Mouse (Mus musculus): Measurements from ENCODE around the gene Mapk14. TPM values are rescaled to one million over a fixed set of nuclear protein-coding genes. Genes with fewer than 3 reads are reported as not detected.

The Mapk14 gene
- total RNA-seq (2021) (10 to 100 TPM; 50.1 to 52.8 TPM), polyA plus RNA-seq (2012; rRNA removed) (51.3 and 95.3 TPM in 2 replicates)
- long read RNA-seq, transcript Mapk14-202 (12 exons, 3,548 nt), result major isoform, 60 of 86 reads
- long read RNA-seq, partial matches to known transcripts, result 5 of 86 reads
- long read RNA-seq, other reads (novel, unspliced or antisense), result 20 of 86 reads

DNA sequence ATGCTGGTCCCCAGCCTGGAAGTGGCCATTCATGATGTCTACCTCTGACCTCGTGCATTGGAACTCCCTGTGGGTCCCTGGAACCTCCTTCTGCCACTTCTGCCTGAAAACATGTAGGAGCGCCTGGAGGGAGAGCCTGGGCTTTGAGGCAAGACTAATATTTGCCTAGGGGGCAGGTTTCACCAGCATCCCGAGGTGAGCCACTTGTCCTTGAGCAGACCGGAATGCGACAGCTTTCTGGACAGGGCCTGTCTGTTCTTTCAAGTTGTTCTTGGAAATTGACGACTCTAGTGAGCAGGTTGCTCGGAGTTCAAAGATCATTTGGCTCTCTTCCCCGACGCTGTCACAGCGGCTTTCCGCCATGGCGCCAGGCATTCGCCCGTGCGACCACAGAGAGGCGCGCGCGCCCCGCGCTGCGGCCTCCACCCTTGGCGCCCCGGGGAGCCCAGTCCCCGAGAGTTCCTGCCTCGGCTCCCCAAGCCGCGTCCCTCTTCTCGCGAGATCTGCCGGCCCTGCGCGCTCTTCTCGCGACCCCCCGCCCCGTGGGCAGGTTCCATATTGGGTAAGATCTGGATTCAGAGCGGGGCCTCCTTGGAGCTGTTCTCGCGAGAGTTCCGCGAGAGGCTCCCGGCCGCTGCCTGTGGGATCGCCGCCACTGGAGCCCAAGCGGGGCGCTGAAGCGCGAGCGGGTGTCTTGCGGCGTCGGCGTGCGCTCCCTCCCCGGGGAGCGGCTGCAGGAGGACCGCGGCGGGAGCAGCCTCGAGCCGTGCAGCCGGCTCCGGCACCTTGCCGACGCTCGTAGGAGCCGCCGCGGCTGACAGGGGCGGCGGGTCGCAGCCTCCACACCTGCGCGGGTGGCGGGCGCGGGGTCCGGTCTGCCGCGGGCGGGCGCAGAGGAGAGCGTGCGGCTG is at the start of gene Mapk14:
Gene Mapk14 (plus strand): TSS at position 554 of the 911 bp plus-strand sequence.
- no peaks in the 10 kb centered on the region for H3K27me3 ChIP-seq (ENCODE audit: control insufficient read depth, insufficient read depth, low read length)
- peaks cover 9% of the 10 kb centered on the region for H3K4me1 ChIP-seq (ENCODE audit: control insufficient read depth, insufficient read depth, low read length)
- intact Hi-C loops (cut with DNase I), result loop anchor here (2.0 to 5.0 kb wide), 5 partner anchors 56 to 341 kb away; partner anchors contain the start of genes Srpk1 and Srsf3
- peaks cover 16% of the 10 kb centered on the region for H3K36me3 ChIP-seq (ENCODE audit: control insufficient read depth, insufficient read depth, low read length)
- peaks cover 3% of the 10 kb centered on the region; the same call in 1 of the 2 replicates for H3K79me2 ChIP-seq (replicated peaks; ENCODE audit: control insufficient read depth, insufficient read depth, low read length)
- DNase-seq, result peak; percentile 99 to 100
- TF ChIP-seq EP300 (IDR thresholded peaks at IDR 0.05; ENCODE audit: insufficient read depth, low read depth, low read length), result peak; percentile 80
- TF ChIP-seq POLR2A (IDR thresholded peaks at IDR 0.05; ENCODE audit: insufficient read depth, low read depth, low read length), result peak; percentile 96
- TF ChIP-seq CTCF (IDR thresholded peaks at IDR 0.05), result no peak; the same call in 1 of the 2 replicates
- peak within 1 kb of the TSS; percentile 97 for H3K9ac ChIP-seq (ENCODE audit: low read depth, low read length)
- peak within 1 kb of the TSS; percentile 94 for H3K27ac ChIP-seq
- peak within 1 kb of the TSS; percentile 98 for H3K4me3 ChIP-seq
- WGBS, result under 1% methylated on average over 85 of the region's 86 CpGs

DNA sequence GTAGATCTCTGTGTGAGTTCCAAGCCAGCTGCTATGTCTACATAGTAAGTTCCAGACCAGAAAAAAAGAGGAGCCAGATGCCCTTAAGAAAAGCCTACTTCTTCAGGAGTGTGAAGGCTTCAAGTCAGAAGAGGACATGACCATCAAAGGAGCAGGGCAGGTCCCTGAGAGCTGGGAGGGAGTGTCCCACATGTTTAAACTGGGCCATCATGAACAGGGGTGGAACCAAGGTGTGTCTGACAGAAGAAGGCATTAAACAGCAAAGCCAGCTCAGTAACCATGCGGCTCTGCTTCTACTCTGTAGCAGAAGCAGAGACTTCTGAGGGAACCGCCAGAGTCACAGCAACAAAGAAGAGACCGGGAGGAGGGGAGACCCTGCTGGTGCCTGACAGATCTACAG is 47.4 kb upstream of the Mapk14 start:
- WGBS, result 55% methylated on average over 3 of the region's 3 CpGs
- intact Hi-C loops (cut with DNase I), result no loop called here

DNA sequence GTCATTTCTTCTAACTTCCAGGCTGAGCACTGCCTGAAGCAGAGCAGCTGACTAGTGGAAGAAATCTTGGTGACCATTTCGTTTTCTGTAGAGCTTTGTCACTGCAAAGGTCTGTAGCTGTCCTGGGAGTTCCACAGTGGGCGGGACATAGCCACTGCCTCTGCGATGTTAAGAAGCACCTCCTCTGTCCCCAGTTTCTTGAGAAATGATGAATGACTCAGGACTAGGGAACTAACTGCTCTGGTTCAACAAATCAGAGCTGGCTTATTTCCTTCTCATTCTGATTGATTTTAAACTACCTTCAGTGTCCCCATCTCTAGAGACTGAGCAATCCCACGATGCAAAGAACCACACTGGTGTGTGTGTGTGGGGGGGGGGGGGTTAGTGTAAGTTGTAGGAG is 47.0 kb upstream of the Mapk14 start:
- H3K79me2 ChIP-seq (replicated peaks; ENCODE audit: control insufficient read depth, insufficient read depth, low read length), result no peaks in the 10 kb centered on the region
- 45% methylated on average over 4 of the region's 4 CpGs for WGBS
- intact Hi-C loops (cut with DNase I), result no loop called here

More for the DNA sequence above, 47.4 kb upstream of the Mapk14 start:
- TF ChIP-seq CTCF (IDR thresholded peaks at IDR 0.05), result no peak
- Histone ChIP-seq H3K9ac (ENCODE audit: low read depth, low read length) (no peak overlapping the region), H3K27me3 (ENCODE audit: control insufficient read depth, insufficient read depth, low read length) (no peaks in the 10 kb centered on the region), H3K27ac (no peak overlapping the region), H3K4me1 (ENCODE audit: control insufficient read depth, insufficient read depth, low read length) (no peaks in the 10 kb centered on the region), H3K36me3 (ENCODE audit: control insufficient read depth, insufficient read depth, low read length) (no peaks in the 10 kb centered on the region), H3K79me2 (replicated peaks; ENCODE audit: control insufficient read depth, insufficient read depth, low read length) (no peaks in the 10 kb centered on the region), H3K4me3 (no peak overlapping the region)
- DNase-seq, result no peak

DNA sequence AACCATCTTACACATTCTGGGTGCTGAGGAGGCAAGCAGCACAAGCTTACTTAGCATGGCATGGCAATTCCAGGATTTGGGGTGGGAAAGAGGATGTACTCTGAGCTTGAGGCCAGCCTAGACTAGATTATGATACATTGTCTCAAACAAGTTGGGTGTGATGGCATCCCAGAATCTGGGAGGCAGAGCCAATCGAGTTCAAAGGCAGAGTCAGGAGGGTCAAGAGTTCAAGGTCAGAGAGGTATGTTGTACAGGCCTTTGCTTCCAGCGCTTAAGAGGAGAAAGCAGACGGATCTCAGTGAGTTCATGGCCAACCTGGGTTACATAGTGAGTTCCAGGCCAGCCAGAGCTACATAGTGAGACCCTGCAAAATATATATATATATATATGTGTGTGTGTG is 44.9 kb upstream of the Mapk14 start:
- DNase-seq, result no peak
- intact Hi-C loops (cut with DNase I), result loop anchor here (5.0 kb wide), 1 partner anchor 99 kb away; the partner anchor contains the start of gene Clpsl2
- WGBS, result 71% methylated on average over 3 of the region's 3 CpGs

More for the DNA sequence above, 47.0 kb upstream of the Mapk14 start:
- Histone ChIP-seq H3K9ac (ENCODE audit: low read depth, low read length) (no peak overlapping the region), H3K36me3 (ENCODE audit: control insufficient read depth, insufficient read depth, low read length) (no peaks in the 10 kb centered on the region), H3K27ac (no peak overlapping the region), H3K27me3 (ENCODE audit: control insufficient read depth, insufficient read depth, low read length) (no peaks in the 10 kb centered on the region), H3K4me1 (ENCODE audit: control insufficient read depth, insufficient read depth, low read length) (no peaks in the 10 kb centered on the region), H3K4me3 (no peak overlapping the region)
- no peak for DNase-seq
- TF ChIP-seq POLR2A (IDR thresholded peaks at IDR 0.05; ENCODE audit: insufficient read depth, low read depth, low read length) (no peak), EP300 (IDR thresholded peaks at IDR 0.05; ENCODE audit: insufficient read depth, low read depth, low read length) (no peak), CTCF (IDR thresholded peaks at IDR 0.05) (no peak)

DNA sequence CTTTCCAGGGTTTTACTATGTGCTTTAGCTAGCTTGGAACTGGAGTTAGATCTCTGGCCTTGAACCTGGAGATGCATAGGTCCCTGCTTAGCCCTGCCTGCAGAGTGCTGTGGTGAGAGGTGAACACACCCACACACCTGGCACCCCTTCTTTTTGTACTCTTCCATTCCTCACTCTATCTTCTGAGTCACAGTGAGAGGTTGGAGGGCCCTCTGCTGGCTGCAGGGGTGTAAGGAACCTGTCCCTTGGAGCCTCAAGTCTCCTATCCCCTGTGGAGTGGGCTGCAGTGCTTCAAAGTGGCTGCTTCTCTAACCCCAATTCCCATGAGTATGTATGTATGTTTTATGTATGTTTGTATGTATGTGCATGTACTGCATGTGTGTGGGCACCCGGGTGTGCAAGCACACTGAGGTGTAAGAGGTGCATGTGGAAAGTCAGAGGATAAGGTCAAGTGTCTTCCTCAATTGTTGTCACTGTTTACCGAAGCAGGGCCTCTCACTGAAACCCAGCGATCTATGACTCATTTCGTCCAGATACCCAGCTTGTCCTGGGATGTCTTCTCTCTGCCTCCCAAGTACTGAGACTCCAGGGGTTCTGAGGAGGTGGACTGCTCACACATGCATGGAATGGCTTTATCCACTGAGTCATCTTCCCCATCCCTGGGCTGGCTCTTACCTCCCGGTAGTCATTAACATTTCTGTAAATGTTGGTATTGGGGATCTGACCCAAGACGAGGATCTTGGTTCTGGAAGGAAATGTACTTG is 42.3 kb upstream of the Mapk14 start:
- no peak overlapping the region for H3K27ac ChIP-seq
- DNase-seq, result peak in 1 of 2 experiments; percentile 13
- no peaks in the 10 kb centered on the region for H3K79me2 ChIP-seq (replicated peaks; ENCODE audit: control insufficient read depth, insufficient read depth, low read length)
- WGBS, result 38% methylated on average over 6 of the region's 6 CpGs
- no peak overlapping the region for H3K9ac ChIP-seq (ENCODE audit: low read depth, low read length)
- H3K36me3 ChIP-seq (ENCODE audit: control insufficient read depth, insufficient read depth, low read length), result no peaks in the 10 kb centered on the region
- H3K4me3 ChIP-seq, result no peak overlapping the region
- intact Hi-C loops (cut with DNase I), result loop anchor here (5.0 kb wide), 1 partner anchor 101 kb away; the partner anchor contains the start of gene Clpsl2
- peak; percentile 65 for TF ChIP-seq CTCF (IDR thresholded peaks at IDR 0.05)
- no peak for TF ChIP-seq POLR2A (IDR thresholded peaks at IDR 0.05; ENCODE audit: insufficient read depth, low read depth, low read length)
- TF ChIP-seq EP300 (IDR thresholded peaks at IDR 0.05; ENCODE audit: insufficient read depth, low read depth, low read length), result no peak
- H3K4me1 ChIP-seq (ENCODE audit: control insufficient read depth, insufficient read depth, low read length), result no peaks in the 10 kb centered on the region
- no peaks in the 10 kb centered on the region for H3K27me3 ChIP-seq (ENCODE audit: control insufficient read depth, insufficient read depth, low read length)

More for the DNA sequence above, 44.9 kb upstream of the Mapk14 start:
- TF ChIP-seq CTCF (IDR thresholded peaks at IDR 0.05), result no peak
- Histone ChIP-seq H3K27ac (no peak overlapping the region), H3K9ac (ENCODE audit: low read depth, low read length) (no peak overlapping the region), H3K36me3 (ENCODE audit: control insufficient read depth, insufficient read depth, low read length) (no peaks in the 10 kb centered on the region), H3K79me2 (replicated peaks; ENCODE audit: control insufficient read depth, insufficient read depth, low read length) (no peaks in the 10 kb centered on the region), H3K4me3 (no peak overlapping the region), H3K4me1 (ENCODE audit: control insufficient read depth, insufficient read depth, low read length) (no peaks in the 10 kb centered on the region), H3K27me3 (ENCODE audit: control insufficient read depth, insufficient read depth, low read length) (no peaks in the 10 kb centered on the region)
